Mouse (Mus musculus) testis, postnatal 10 days (tissue): ENCODE data around the gene Olfr60.

Source experiments
- DNase-seq: peaks from one replicate; pipeline ENCODE4 v3.0.0; 2021; ENCODE audit warnings: low spot score

Olfr60 gene

GRCm38 (mm10) chr7:140361571-140361970 is at the start of gene Olfr60:
Gene Olfr60, minus strand, starts transcription at chr7:140361671.
- no peak for DNase-seq

GRCm38 (mm10) chr7:140402818-140403217 is 41.3 kb upstream of the Olfr60 start, which contains the start of gene Olfr531:
Gene Olfr531, minus strand, starts transcription at chr7:140402918.
- no peak for DNase-seq

GRCm38 (mm10) chr7:140376911-140377310 is 15.4 kb upstream of the Olfr60 start:
- no peak for DNase-seq

- DNase-seq = no peak
These were observed 14.8 kb upstream of the Olfr60 start, which contains the start of gene Olfr530 for GRCm38 (mm10) chr7:140376231-140376630. Gene Olfr530, minus strand, starts transcription at chr7:140376331.

- no peak for DNase-seq
These were observed 12.8 kb upstream of the Olfr60 start for GRCm38 (mm10) chr7:140374300-140374699.

GRCm38 (mm10) chr7:140333717-140334116 is 27.8 kb downstream of the Olfr60 start, which contains the start of gene Olfr527:
Gene Olfr527, plus strand, starts transcription at chr7:140334017.
- no peak for DNase-seq

GRCm38 (mm10) chr7:140329766-140330304 is 31.6 kb downstream of the Olfr60 start:
- DNase-seq = no peak

- DNase-seq = no peak
These were observed 40.3 kb downstream of the Olfr60 start for GRCm38 (mm10) chr7:140321135-140321534.

- no peak for DNase-seq
These were observed 40.9 kb downstream of the Olfr60 start, which contains the start of gene Olfr525 for GRCm38 (mm10) chr7:140320558-140320957. Gene Olfr525, plus strand, starts transcription at chr7:140320858.

- DNase-seq = no peak
These were observed 41.5 kb downstream of the Olfr60 start for GRCm38 (mm10) chr7:140319861-140320385.

GRCm38 (mm10) chr7:140299416-140299815 is 62.1 kb downstream of the Olfr60 start:
- DNase-seq = no peak

GRCm38 (mm10) chr7:140296876-140297275 is 64.6 kb downstream of the Olfr60 start:
- no peak for DNase-seq

GRCm38 (mm10) chr7:140295746-140296145 is 65.7 kb downstream of the Olfr60 start:
- DNase-seq = no peak
